Mouse (Mus musculus): ENCODE measurements at regions not wholly inside any gene's neighbourhood (a gene's known extent, or its start where the extent isn't known, plus 50 kb on each side); places are given as distances from the start of the nearest gene placed in this dataset.
A peak's percentile ranks its signal among the peaks of the same experiment; 100 is the strongest.
"Not testable (repeated sequence)": the region's sequence is repeated elsewhere in the genome, so short reads cannot be mapped to it uniquely, and the experiment has no call there.

DNA sequence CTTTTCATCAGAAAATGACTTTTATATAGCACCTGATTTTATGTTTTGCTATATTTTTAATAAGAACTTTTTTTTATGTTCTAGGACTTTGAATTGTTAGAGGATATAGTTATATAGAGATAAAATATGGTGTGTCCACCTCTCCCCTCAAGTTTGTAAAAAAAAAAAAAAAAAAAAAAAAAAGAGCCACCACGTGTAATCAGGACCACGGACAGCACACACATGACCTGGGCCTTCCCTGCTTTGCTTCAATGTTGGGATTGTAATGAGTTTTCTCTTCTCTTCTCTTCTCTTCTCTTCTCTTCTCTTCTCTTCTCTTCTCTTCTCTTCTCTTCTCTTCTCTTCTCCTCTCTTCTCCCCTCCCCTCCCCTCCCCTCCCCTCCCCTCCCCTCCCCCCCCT, 78.5 kb downstream of the 1700010I14Rik start:
- not testable (repeated sequence) for DNase-seq (ENCODE audit: low read depth, low spot score)

DNA sequence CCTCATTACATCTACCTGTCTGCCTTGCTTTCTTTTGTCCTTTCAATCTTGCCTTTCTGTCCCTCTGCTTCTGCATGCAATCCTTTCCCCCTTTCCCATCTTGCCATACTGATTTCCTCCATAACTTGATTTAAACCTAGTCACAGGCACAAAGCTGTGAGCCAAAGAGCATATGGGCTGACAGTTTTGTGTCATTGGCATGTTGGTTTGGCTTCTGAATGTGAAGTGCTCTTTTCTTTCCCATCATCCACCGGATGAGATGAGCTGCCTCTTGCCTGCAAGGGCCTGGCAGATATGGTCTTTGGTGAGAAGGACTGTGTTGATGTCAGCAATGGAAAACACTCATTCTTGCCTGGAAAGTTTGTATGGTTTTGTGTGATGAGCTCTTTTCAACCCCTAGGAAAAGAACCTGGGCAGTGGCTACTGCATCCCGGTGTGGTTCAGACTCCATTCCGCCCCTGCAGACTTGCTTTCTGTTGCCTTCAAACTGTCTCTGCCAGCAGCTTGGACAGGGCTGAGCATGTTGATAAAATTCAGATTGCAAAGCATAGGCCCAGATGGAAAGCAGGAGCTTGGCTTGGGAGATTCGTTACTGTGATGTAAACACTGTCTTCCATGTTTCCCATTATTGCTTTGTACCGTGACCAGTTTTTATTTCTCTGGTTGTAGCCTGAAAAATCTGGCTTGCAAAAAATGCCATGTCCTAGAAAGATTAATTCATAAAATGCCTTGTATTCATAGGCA, 80.9 kb downstream of the 1700010I14Rik start:
- DNase-seq (ENCODE audit: low read depth, low spot score), result no peak

DNA sequence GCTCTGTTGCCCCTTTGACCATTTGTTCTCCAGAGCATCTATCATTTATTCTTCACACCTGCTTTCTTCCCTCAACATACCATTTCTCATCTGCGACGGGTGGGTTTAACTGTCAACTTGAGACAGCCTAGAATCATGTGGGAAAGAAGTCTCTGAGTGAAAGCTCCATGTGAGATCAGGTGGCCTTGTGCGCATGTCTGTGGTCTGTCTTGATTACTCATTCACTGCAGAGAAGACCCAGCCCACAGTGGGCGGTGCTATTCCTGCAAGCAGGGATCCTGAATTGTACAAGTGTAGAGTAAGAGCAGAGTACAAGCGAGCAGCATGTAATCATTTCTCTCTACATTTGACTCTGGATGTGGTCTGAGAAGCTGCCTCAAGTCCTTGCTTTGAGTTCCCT, 95.5 kb downstream of the 1700010I14Rik start:
- DNase-seq (ENCODE audit: low read depth, low spot score), result no peak

DNA sequence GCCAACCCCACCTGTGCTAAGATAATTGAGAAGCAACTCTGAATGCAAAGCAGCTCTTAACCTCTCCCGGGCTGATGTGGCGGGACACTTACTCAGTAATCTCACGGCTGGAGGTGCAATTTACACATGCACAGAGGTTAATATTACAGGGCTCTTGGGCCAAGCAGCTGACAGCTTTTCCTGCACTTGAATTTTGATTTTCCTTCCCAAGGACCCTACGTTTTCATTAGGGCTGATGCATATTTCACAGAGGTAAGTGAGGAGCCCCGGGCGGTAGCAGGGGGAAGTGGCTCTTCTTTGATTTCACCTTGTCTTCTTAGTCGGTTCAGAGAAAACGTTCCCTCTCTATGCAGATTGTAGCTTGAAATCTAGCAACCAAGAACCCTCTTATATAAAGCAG, 139.7 kb downstream of the 1700010I14Rik start:
- DNase-seq (ENCODE audit: low read depth, low spot score), result no peak

DNA sequence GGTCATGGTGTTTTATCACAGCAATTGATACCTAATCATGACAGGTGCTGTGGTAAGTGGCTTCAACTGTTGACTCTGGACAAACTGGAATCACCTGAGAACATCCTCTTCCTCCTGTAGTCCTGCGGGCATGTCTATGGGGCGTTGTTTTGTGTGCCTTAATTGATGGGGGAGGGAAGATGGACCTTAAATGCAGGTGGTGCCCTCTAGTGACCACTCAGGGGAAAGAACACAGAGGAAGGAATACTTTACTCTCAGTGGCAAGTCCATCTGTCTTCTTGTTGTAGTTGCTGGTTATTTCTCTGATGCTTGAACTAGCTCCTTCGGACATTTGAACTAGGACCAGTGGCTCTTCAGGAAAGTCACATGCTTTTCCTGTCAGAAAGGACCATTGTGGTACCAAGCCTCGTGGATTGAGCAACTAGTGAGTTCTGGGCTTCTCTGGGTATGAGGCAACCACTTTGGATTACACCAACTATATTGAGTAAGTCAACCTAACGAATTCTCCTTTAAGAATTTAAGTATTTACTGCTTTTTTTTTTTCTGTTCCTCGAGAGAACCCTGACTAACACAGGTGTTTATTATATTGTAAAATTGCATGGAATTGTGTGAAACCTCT, 157.6 kb downstream of the 1700010I14Rik start:
- DNase-seq (ENCODE audit: low read depth, low spot score), result no peak

DNA sequence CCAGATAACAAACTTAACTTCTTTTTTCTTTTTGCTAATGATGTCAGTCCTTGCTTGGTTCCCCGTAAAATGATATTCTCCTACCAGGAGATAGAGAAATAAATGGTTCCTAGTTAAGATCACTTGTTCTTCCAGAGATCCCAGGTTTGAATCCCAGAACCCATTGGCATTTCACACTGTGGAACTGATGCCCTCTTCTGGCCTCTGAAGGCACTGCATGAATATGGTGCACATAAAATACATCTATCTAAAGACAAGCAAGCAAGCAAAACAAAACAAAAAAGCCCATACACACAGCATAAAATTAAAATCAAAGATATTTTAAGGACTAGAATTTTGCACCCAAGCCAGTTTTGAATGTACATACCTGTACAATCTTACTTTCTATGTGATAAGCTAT, 162.5 kb downstream of the 1700010I14Rik start:
- DNase-seq (ENCODE audit: low read depth, low spot score), result no peak

DNA sequence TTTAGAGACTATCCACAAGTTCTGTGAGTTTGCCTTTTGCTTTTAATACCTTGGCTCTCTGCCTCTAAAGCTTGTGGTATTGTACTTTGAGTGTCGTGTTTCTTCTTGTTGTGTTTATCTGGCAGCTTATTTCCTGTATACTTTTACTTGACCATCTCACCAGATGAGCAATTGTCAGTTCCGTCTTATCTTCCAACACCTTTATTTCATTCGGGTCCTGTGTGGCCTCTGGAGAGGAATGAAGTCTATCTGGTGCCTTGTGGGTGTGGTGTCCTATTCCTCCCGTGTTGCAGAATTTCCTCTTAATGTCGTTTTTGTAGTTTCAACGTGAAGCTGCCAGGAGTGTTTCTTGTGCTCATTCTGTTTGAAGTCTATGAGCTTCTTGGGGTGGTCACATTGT, 174.0 kb downstream of the 1700010I14Rik start:
- no peak for DNase-seq (ENCODE audit: low read depth, low spot score)

DNA sequence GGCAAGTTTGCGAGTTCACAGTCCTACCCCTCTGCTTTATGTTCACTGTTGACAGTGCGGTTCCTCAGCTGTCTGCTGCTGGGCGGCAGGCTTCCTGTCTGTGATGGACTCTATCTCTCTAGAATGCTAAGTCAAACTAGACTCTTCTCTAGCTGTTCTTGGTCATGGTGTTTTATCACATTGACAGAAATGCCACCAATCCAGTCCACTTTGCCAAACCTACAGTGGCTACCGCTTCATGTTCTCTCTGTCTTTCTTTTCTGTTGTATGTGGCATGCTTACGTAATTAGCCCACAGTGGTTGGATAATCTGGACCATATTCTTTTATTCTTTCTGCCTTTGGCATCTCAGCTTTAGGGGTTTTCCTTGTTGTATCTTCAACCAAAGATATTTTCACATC, 174.5 kb downstream of the 1700010I14Rik start:
- no peak for DNase-seq (ENCODE audit: low read depth, low spot score)

DNA sequence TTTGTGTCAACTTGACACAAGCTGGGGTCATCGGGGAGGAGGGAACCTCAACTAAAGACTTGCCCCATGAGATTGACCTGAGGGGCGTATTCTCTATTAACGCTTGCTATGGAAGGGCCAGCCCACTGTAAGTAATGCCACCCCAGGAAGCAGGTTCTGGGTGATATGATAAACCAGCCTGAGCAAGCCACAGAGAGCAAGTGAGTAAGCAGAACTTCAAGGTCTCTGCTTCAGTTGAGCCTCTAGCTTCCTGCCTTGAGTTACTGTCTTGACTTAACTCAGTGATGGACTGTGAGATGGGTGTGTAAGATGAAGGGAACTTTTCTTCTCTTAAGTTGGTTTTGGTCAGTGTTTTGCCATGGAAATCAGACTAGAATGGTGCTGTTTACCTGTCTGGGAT, 175.2 kb downstream of the 1700010I14Rik start:
- no peak for DNase-seq (ENCODE audit: low read depth, low spot score)

DNA sequence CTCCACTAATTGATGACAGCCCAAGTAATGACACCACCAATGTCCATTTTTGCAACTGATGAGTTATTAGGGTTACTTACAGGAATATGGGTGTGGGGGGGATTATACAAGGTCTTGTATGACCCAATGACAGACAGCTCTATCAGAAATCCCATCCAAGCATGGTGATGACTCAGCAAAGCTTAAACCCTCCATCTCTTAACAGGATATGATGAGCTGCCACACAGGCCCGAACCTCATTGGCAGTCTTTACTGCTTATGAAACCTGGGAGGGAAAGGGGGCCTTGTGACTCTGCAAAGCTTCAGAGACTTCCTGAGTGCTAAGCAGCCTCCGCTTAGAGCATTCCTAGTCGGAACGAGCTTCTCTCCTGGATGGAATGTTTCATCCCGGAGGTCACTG, 176.4 kb downstream of the 1700010I14Rik start:
- DNase-seq (ENCODE audit: low read depth, low spot score), result no peak

DNA sequence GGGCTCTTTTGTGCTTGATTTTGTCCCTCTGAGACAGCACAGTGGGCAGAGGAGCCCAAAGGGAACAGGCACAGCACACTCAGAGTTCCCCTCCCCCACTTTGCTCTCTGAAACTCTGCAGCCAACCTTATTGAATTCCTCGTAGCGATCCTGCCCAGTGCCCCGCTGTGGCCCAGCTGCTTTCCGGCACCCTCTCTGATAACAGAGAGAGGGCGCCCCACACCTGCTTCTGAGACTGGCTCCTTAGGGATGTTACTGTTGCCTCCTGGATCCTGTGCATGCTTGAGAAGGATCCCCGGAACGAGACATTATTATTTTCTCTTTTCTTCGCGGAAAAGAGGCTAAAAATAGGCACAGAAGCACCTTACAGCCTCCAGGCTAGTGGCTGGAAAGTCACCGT, 179.0 kb downstream of the 1700010I14Rik start:
- no peak for DNase-seq (ENCODE audit: low read depth, low spot score)

DNA sequence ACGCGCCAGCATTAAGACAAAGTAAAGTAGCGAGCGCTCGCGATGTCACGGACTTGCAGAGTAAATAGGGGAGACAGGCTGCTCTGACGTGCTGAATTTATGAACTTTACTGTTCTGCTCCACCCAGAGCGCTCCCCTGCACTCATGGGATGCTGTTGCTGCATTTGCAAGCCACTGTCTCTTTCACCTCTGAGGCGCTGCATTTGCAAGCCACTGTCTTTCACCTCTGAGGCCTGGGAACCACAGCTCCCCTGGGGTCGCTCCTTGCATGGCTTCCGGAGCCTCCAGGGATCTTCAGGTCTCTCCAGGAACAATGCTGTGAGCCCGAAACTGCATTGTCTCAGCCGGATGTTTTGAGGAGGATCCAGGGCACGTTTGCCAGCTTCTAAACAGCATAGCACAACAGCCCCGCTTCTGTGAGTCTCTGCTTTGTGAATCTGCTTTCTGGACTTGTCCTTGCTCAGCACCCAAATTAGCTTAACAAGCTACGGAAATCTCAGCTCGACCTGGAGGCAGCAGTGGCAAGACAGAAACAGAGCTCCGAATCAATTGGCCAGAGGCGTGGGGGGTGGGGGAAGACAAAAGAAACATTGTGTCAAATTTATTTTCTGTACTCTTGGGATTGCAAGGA, 179.6 kb downstream of the 1700010I14Rik start:
- no peak for DNase-seq (ENCODE audit: low read depth, low spot score)

DNA sequence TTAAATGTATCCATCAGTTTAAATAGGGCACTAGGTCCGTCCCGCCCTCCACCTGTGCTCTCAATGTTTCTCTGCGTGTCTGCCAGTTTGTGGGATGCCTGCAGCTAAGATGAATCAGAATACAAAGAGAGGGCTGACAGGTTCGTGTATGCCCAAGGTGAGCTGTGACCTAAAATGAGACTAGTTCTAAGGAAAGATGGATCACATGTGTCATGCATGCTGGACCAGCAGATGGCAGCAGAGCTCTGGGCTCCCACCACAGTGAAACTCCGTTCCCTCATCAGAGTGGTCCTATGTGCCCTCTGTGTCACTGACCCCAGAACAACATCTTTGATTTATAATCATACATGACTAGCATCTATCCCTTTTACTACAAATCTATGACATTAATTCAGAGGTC, 180.3 kb downstream of the 1700010I14Rik start:
- DNase-seq (ENCODE audit: low read depth, low spot score), result peak; percentile 47

DNA sequence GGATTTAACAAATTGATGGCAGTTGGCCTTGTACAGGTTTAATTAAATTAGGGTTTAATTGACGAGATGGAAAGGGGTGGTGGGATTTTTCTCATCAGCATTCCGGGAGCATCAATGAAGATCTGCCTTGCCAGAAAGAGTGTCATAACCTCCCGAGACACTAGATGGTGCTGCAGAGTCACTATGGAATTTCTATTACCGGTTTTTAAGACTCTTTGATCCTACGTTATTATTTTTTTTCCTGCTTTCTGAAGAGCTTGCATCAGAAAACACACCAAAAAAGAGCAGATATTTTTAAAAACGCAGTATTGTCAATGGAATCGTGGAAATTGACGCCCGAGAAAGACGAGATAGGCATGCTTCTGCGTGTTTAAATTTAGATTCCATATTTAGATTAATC, 181.2 kb downstream of the 1700010I14Rik start:
- peak; percentile 43 for DNase-seq (ENCODE audit: low read depth, low spot score)

DNA sequence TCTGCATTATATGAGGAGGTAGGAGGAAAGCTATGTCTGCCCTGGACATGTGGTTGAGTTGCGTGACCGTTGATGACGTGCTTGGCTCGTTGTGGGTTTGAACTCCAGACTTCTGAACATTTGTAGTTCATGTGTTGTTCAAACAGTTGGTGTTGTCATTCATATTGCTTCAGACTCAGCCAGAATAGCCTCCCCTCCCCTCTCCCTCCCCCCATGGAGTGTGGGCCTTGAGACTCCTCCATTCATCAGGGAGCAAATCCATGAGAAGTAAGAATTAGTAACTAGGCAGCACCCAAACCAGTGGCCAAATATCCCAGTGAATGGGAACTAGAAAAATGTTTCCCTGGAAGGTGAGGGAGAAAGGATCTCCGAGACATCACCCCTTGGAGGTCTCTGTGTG, 209.0 kb downstream of the 1700010I14Rik start:
- DNase-seq (ENCODE audit: low read depth, low spot score), result no peak

DNA sequence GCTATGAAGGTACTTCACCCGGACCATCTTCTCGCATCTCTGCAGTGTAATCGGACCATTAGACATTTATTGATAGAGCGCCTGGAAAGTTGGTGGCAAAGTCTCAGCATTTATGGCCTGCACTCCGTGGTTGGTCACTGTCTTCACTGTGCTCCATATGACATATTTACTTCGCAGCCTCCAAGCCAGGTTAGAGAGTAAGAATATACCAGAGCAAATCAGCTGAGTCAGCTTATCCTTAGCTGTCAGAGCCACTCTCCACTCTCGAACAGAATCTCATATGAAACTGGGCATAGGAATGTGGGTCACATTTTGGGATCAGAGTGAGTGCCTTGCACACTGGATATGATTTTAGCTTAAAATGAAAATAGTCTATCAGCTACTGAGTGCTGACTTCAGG, 212.3 kb downstream of the 1700010I14Rik start:
- no peak for DNase-seq (ENCODE audit: low read depth, low spot score)

DNA sequence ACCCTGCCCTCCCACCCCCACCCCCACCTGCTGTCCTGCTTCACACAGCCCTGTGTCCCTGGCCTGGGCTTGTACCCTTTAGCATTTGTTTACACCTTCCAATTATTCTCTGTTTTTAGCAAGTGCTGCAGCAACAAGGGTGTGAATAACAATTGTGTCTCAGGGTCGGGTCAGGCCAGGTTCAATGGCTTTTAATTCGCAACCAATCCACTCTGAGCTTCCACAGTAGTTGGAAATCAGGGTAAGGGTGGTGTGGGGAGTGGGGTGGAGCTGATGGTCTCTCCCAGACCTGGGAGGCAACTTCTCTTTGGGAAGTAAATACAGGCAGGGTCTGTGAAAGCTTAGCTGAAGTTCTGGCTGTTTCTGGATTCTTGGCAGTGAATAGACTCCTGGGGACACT, 214.4 kb downstream of the 1700010I14Rik start:
- no peak for DNase-seq (ENCODE audit: low read depth, low spot score)

DNA sequence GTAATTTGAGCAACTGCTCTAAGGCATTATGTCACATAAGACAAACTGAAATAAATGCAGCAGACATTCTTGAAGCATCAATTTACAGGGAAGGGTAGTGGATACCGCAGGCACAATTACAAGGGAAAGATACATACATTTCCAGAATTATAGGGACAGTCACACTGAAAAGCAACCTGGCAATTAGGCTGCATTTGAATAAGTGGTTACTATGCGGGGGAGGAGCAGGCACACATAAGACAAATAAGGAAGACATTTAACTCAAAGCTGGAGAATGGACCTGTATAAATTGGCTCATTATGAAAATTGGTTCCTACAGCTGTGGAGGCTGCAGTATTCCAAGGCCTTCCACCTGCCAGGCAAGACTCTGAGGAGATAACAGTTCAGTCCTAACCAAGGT, 211.2 kb upstream of the Gm17728 start:
- DNase-seq (ENCODE audit: low read depth, low spot score), result no peak

DNA sequence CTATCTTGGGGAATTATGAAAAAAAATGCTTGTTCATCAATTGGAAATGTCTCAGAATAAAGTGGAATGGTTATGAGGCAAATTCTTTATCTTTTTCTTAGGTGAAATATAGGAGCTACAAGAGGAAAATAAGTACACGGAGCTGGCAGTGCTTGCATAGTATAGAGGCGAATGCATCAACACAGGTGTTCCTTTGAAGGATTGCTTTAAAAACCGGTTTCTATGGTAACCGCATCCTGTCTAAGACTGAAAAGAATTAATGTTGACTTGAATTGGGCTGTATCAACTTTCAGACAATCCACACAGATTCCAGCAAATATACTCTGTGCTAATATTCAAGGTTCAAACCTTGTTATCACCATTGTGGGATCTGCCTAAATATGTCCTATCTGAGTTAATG, 198.8 kb upstream of the Gm17728 start:
- DNase-seq (ENCODE audit: low read depth, low spot score), result no peak

DNA sequence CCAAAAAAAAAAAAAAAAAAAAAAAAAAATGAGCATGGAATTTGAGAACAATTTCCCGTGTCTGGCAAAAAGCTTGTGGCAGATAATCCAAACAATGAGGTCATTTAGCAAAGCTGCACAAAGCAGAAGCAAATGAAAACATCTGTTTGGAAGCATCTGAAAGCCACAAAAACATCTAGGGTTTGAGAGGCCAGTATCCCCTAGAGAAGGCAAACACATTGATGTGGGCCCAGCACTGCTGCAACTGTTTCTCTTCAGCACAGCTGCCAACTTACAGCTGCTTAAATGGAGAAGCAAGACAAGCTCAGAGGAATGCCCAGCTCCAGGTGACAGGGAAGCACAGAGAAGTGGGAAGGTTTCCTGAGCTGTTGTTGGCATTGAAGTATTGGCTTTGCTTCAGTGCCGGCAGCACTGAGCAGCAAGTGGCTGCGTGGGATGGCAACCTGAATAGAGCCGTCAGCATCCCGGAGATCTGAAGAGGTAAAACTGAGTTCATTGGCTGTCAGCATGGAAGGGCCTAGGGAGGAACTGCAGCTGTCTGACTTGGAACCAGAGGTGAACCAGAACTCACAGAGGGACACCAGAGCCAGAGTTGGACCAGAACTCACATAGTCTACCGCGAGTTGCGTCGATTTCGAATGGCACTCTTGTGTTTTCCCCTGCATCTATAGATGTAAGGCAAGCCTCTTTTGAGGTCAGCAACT, 193.8 kb upstream of the Gm17728 start:
- DNase-seq (ENCODE audit: low read depth, low spot score), result no peak

DNA sequence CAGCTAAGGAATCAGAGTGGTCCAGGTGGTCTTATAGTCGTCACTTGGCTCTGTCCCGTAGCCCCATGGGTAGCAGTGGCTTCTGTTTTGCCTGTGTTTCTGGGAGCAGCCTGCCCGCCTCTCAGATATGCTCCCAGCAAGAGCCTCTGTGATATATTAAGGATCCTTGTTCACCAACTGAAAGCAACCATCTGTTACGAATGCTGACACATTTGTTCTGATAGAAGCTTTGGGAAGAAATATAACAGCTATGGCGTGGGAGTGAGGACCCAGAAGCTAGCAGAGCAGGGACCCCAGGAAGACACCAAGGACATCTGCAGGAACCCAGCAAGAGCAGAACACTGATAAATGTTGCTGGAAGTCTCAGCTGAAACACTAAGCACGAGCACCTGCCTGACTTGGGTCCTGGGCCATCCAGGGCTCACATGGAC, 186.7 kb upstream of the Gm17728 start:
- no peak for DNase-seq (ENCODE audit: low read depth, low spot score)

DNA sequence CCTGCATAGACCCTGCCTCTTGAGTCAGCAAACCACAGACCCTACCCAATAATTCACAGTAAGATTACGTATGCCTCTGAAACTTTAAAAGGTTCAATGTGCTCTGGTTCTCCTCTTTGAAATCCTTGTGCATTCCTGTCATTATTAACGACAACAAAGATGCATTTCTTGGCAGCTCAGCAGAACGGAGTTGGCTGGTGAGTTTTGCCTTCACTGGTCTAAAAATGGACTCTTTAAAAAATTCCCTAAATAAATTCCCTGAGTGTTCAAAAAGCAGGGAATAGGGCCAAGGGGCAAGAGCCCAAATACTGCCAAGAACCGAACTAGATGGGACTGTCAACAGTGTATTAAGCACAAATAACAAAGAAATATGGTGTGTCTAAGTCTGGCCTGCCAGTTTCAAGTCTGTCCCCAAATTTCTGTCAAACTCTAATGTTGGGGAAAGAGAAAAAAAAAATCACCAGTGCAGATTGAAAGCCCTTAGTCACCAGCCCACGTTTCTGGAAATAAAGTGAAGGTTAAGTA, 163.2 kb upstream of the Gm17728 start:
- no peak for DNase-seq (ENCODE audit: low read depth, low spot score)
